Mouse (Mus musculus) erythroblast, embryonic 14.5 days (primary cell): ENCODE measurements around the gene Dedd2. TPM values are rescaled to one million over a fixed set of nuclear protein-coding genes. Genes with fewer than 3 reads are reported as not detected.

Source experiments
- H3K27me3 ChIP-seq: 2 replicates; pipeline ENCODE4 v1.6.1; 2012; ENCODE audit warnings: inconsistent platforms; ENCODE audit not compliant: control insufficient read depth
- H3K36me3 ChIP-seq: 2 replicates; pipeline ENCODE4 v1.6.1; 2012; ENCODE audit warnings: mild to moderate bottlenecking, inconsistent platforms; ENCODE audit not compliant: control insufficient read depth
- H3K4me1 ChIP-seq: 2 replicates; pipeline ENCODE4 v1.6.1; 2012; ENCODE audit warnings: inconsistent platforms; ENCODE audit not compliant: control insufficient read depth
- H3K4me3 ChIP-seq: replicated peaks from 2 replicates; pipeline ENCODE3; 2012; ENCODE audit warnings: moderate library complexity, mild to moderate bottlenecking, inconsistent platforms
- H3K9me3 ChIP-seq: 2 replicates; pipeline ENCODE4 v1.6.1; 2012; ENCODE audit warnings: low read length, inconsistent platforms, mixed read lengths; ENCODE audit not compliant: control insufficient read depth
- GATA1 ChIP-seq: IDR thresholded peaks from 2 replicates; pipeline ENCODE4 v1.6.1; 2012; ENCODE audit warnings: low read length, inconsistent platforms, mixed read lengths
- TAL1 ChIP-seq: IDR thresholded peaks from 3 replicates; pipeline ENCODE4 v1.6.1; 2012; ENCODE audit warnings: low read length, inconsistent platforms, mixed read lengths
- polyA plus RNA-seq: library from polyadenylated mRNA; stranded (reverse); fragments of >175 nt; gene quantifications from 2 replicates; pipeline ENCODE4 v1.2.3, GENCODE M21; 2012

Gene Dedd2
- polyA plus RNA-seq, 1 experiment, result 50.4 TPM

DNA sequence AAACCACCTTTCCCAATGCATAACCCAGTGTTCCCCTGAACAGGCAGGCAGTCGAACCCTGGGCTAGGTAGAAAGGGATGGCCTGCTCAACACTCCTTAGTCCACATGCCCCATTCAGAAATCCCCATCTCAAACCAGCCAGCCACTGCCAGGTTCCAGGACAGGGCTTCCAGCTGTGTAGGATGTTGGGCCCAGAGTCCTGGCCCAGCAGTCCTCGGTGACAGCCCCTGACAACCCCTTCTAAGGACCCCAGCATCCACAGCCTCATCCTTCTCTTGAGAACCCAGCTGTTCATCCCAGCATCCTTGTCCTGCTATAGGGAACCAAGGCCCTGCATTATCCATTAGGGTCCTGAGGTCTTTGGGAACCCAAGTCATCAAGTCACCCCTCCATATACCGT, 27.1 kb upstream of the Dedd2 start:
- TF ChIP-seq TAL1 (no peak), GATA1 (no peak)
- H3K9me3 ChIP-seq, result no peaks in the 10 kb centered on the region
- H3K4me3 ChIP-seq, result peak overlapping the region; percentile 91
- peaks cover 23% of the 10 kb centered on the region for H3K27me3 ChIP-seq
- peaks cover 33% of the 10 kb centered on the region for H3K36me3 ChIP-seq
- H3K4me1 ChIP-seq, result peaks cover 65% of the 10 kb centered on the region

DNA sequence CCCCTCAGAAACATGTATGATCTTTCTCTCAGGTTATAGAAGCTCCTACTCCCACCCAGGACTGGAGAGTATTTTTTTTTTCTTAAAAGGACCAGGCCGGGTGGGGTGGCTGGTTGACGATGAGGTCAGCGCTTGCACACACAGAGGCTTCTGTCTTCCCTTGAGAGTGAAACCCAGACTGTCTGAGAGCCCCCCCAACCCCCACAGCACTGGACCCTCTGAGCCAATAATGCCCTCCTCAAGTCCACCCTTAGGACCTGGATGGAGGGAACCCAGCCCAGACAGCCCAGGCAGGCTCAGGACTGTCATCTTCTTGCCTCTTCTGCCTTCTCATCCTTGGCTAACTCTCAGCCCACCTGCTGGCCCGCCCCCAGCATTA, 26.3 kb upstream of the Dedd2 start:
- no peak for TF ChIP-seq GATA1
- no peak for TF ChIP-seq TAL1
- peaks cover 34% of the 10 kb centered on the region for H3K36me3 ChIP-seq
- H3K4me1 ChIP-seq, result peaks cover 63% of the 10 kb centered on the region
- H3K27me3 ChIP-seq, result peaks cover 21% of the 10 kb centered on the region
- no peaks in the 10 kb centered on the region for H3K9me3 ChIP-seq
- H3K4me3 ChIP-seq, result no peak overlapping the region

DNA sequence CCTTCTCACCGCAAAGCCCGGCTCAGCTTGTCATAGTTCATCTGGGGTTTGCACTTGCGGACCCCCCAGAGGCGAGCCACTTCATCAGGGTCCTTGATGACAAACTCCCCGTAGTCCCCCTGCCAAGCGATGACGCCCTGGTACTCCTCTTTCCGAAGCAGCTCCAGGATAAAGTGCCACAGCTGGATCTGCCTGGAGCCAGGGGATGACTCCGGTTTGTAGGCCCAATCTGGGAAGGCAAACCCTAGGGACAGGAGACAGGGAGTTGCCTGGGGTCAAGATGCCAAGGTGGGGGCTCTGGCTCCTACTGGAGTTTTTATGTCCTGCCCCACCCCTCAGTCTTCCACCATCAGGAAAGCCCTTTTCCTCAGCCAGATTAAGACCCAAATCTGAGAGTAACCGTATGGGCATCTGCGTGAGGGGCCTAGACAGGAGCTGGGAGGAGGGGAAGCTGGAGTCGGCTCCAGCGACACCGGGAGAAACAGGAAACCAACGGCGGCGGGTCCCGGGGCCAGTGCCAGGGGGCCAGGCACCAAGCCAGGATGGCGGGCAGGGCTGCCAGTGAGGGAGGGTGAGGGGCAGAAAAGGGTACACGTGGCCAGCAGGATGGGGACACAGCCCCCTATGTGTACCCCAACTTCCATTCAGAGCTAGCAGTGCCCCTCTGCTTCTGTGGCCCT, 25.8 kb upstream of the Dedd2 start:
- no peak for TF ChIP-seq GATA1
- no peak for TF ChIP-seq TAL1
- H3K27me3 ChIP-seq, result peaks cover 18% of the 10 kb centered on the region
- no peaks in the 10 kb centered on the region for H3K9me3 ChIP-seq
- H3K4me3 ChIP-seq, result no peak overlapping the region
- H3K36me3 ChIP-seq, result peaks cover 35% of the 10 kb centered on the region
- peaks cover 59% of the 10 kb centered on the region for H3K4me1 ChIP-seq

GRCm38 (mm10) chr7:25244562-25245369, 24.4 kb upstream of the Dedd2 start:
- H3K4me3 ChIP-seq, result no peak overlapping the region
- no peaks in the 10 kb centered on the region for H3K9me3 ChIP-seq
- peaks cover 13% of the 10 kb centered on the region for H3K27me3 ChIP-seq
- peaks cover 38% of the 10 kb centered on the region for H3K36me3 ChIP-seq
- no peak for TF ChIP-seq GATA1
- no peak for TF ChIP-seq TAL1
- peaks cover 52% of the 10 kb centered on the region for H3K4me1 ChIP-seq

GRCm38 (mm10) chr7:25243361-25243760, 22.9 kb upstream of the Dedd2 start:
- Histone ChIP-seq H3K9me3 (no peaks in the 10 kb centered on the region), H3K4me3 (no peak overlapping the region), H3K27me3 (peaks cover 5% of the 10 kb centered on the region), H3K36me3 (peaks cover 38% of the 10 kb centered on the region), H3K4me1 (peaks cover 52% of the 10 kb centered on the region)
- TF ChIP-seq GATA1 (no peak), TAL1 (no peak)

- TF ChIP-seq GATA1, result no peak
- Histone ChIP-seq H3K36me3 (peaks cover 36% of the 10 kb centered on the region), H3K9me3 (no peaks in the 10 kb centered on the region), H3K27me3 (no peaks in the 10 kb centered on the region), H3K4me3 (no peak overlapping the region), H3K4me1 (peaks cover 43% of the 10 kb centered on the region)
These were observed 20.6 kb upstream of the Dedd2 start for GRCm38 (mm10) chr7:25241062-25241461.

DNA sequence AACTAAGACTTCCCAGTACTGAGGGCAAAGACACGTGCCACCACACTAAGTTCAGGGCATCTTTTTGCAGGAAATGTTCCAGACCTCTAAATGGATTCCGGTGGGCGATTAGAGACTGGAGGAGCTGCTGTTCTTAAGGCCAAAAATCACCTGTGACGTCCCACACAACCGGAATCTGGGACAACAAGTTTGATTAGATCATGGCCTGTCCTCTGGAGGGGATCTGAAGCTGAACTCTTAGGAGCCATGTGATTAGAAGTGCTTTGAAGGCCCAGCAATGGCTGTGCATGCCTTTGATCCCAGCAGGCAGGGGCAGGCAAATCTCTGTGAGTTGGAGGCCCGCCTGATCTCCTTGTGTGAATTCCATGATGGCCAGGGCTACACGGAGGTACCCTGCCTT, 20.2 kb upstream of the Dedd2 start:
- H3K4me1 ChIP-seq, result peaks cover 47% of the 10 kb centered on the region
- H3K9me3 ChIP-seq, result no peaks in the 10 kb centered on the region
- H3K36me3 ChIP-seq, result peaks cover 36% of the 10 kb centered on the region
- no peak overlapping the region for H3K4me3 ChIP-seq
- TF ChIP-seq TAL1 (no peak), GATA1 (no peak)
- no peaks in the 10 kb centered on the region for H3K27me3 ChIP-seq

DNA sequence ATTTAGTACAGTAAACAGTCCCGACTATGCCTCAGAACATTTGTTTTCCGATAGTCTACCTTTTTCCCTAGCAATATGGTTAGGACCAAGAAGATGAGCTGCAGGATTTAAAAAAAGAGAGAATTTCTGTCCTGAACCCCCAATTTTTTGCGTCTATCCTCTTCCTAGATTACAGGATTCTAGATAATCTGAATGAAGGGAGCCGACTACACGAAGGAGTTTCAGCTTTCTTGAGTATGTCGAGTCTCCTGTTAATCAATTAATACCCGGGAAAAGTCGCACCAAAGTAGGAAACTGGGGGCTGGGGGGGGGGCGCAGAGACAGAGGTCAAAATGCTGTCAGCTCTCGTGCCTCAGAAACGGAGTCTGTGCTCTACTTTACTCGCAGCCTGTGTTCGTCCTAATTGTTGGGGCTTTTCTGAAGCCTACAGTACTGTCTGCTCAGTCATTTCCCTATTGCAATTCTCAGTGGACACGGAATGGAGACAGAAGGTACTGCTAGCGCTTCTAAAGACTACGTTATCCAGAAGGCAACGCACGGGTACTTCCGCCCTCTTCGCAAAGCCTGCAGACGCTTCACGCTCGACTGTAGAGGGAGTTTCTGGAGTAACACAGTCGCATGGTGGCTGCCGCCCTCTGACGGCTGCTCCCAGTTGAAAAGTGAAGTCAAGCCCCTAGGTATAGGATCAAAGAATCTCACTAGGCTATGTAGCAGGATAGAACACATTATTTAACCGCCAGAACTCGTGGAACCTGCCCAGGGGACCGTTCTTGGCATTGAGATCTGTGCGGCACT, 18.6 kb upstream of the Dedd2 start:
- Histone ChIP-seq H3K9me3 (no peaks in the 10 kb centered on the region), H3K36me3 (peaks cover 36% of the 10 kb centered on the region), H3K4me3 (peak overlapping the region; percentile 83), H3K4me1 (peaks cover 55% of the 10 kb centered on the region), H3K27me3 (no peaks in the 10 kb centered on the region)
- TF ChIP-seq GATA1 (no peak), TAL1 (no peak)
